Mouse (Mus musculus): ENCODE results near the gene H2al2a.
"Not testable (repeated sequence)": the region's sequence is repeated elsewhere in the genome, so short reads cannot be mapped to it uniquely, and the experiment has no call there.

Gene H2al2a

DNA sequence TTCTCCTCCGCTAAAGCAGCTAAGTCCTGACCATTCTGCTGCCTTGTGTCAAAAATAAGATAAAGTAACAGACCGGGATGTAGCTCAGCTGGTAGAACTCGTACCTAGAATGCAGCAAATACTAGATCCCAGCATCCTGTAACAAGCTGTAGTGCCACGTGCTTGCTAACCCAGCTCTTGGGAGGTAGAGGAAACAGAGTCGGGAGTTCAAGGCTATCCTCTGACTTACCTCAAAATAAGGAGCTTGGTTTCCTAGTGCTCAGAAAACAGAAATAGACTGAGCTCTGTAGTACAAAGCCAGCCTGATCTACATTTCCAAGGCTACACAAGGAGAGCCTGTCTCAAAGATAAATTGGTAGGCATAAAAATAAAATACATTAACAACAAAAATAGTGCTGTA, 23.5 kb downstream of the H2al2a start:
- no peak for DNase-seq

DNA sequence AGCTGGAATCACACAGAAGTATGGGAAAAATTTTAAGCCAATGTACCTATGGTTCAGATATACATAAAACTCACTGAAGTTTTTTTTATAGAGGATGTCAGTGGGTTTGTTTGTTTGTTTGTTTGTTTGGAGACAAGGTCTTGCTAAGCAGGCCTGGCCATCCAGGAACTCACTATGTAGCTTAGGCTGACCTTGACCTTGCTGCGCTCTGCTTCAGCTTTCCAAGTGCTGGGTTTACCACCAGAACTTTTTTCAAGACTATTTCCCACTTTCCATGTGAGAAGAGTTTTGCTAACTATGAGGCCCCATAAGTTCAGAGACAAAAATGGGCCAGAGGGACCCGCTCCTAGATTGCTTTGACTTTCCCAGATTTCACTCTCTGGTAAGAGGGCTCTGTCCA, 23.9 kb downstream of the H2al2a start:
- no peak for DNase-seq

DNA sequence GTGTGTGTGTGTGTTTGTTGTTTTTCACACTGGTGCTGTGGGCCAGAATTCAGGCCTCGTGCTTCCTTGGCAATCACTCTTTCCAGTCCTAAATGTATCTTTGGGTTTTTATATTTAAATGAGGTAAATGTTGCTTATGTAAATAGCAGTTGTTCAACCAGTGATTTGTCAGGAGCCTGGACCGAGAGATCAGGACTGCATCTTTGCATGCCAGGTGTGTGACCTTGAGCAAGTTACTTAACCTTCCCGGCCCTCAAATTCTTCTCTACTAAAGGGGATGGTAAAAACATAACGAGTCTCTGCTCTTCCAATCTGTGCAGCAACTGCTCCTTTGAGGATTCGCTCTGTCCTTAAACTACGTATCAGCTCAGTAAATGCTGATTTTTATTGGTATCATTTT, 25.4 kb downstream of the H2al2a start:
- no peak for DNase-seq

DNA sequence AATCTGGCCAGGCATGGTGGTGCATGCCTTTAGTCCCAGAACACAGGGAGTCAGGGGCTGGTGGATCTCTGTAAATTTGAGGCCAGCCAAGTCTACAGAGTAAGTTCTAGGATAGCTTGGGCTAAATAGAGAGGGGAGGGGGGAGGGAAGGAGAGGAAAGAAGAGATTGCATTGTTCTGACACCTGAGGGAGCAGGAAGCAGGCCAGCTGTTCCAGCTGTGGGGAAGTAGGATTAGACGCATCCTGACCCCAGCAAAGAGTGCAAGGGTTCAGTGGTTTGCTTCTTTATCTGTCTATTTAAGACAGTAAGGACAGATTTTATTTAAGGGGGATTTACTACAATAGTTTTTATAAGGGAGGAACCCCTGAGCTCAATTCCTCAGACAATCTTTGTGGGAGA, 26.1 kb downstream of the H2al2a start:
- no peak for DNase-seq

DNA sequence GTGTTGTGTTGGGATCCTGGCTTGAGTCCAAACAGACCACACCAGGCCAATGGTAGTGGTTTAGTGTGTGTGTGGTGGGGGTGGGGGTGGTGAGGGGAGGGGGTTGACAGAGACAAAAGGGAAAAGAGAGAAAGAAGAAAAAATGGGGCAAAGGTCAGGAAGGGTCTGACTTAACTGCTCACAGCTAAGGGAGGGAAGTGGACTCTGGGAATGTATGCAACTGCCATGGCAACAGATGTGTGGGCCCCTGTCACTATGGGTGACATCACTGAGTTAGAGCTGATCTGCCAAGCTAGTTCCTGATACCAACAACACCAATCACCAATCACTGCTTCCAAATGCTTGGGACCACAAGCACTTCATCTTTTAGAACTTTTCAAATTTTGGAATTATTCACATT, 26.6 kb downstream of the H2al2a start:
- DNase-seq: no peak

DNA sequence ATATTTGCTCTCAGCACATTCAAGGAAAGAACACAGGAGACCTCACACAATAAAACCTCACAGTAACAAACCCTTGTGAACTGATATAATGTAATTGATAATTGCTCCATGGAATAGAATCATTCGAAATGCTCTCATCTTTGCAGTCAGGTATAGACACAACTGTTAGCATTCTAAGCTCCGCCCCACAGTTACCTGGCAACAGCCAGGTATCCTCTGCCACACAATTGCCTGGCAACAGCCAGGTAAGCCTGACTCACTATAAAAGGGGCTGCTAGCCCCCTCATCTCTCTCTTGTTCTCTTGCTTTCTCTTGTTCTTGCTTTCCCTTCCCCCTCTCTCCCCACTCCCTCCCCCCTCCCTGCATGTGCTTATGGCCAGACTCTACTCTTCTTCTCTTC, 28.2 kb downstream of the H2al2a start:
- no peak for DNase-seq

DNA sequence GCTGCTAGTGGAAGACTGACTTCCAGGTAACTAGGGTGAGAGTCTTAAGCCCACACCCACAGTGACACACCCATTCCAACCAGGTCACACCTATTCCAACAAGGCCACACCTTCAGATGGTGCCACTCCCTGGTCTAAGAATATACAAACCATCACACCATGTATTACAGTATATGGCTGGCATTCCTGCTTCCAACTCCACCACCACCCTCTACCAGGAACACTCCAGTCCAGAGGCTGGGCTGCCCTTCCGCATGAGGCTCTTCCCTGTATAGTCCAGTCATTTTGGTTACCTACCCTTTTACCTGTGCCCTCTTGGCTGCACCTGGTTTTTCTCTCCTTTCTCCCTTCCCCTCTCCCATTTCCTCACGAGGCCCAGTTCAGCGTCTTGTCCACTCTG, 28.7 kb downstream of the H2al2a start:
- DNase-seq: not testable (repeated sequence)

DNA sequence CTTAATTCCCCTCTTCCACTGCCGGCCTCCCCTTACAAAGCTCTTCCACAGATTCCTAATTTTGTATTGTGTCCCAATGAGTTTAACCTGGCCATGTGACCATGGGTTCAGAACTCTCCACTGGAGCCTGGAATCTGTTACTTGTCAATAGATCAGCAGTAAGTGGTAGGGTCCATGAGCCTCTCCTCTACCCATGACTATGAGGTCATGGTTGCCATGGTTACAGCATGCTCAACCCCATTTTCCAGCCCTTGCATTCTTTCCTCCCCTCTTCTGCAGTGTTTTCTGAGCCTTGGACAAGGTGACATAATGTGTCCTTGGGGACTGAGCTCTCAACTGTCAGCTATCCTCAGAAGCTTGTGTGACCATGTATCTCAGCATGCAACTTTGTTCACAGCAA, 37.3 kb downstream of the H2al2a start:
- no peak for DNase-seq

DNA sequence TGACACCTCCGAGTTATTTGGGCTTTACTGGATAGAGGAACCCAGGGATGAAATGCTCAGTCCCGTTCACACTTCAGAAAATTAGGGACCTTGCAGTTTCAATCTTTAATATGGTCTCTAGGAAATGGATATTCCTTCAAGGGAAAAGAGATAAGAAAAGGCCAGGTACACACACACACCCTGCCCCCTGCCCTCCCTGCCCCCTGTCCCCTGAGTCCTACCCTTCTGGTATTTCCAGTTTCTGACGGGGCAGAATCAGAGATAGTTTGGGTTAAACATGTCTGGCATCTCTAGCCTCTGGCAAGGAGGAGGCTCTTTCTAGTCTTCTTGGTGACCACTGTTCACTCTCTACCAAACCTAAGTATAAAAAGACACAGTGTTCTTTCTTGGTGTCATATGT, 49.9 kb downstream of the H2al2a start:
- no peak for DNase-seq
